ENCODE assay signal across 11 mouse cellular contexts in genomic region chr10:22306452-22306851, GRCm38 (mm10). TPM values are rescaled to one million over a fixed set of nuclear protein-coding genes. Genes with fewer than 3 reads are reported as not detected.
DNase-seq lines count a peak whose midpoint lies in the region; ATAC-seq and TF ChIP-seq lines count a peak whose summit lies in the region.
"Had no signal": no experiment of that assay in that cellular context is flagged by ENCODE, and none has a peak within 500 bp of the region (broad histone marks: within the 10 kb centered on the region; RNA-seq: fewer than 3 reads in every experiment).

No protein-coding gene starts in this region.

- no peaks in the 10 kb centered on the region for H3K9me3 ChIP-seq in heart, postnatal 0 days (replicated peaks; ENCODE audit: control insufficient read depth, low read length)
- H3K9me3 ChIP-seq in heart, embryonic 10.5 days = no peaks in the 10 kb centered on the region
- H3K9me3 ChIP-seq: hindbrain, embryonic 13.5 days had no signal

- no peak overlapping the region for H3K4me2 ChIP-seq in heart, postnatal 0 days (ENCODE audit: low read depth, low read length)
- H3K4me2 ChIP-seq: hindbrain, embryonic 13.5 days had no signal

- peaks cover 56% of the 10 kb centered on the region for H3K79me2 ChIP-seq in macrophage (ENCODE audit: inconsistent target)

- peak; percentile 6 for DNase-seq in heart, postnatal 0 days (ENCODE audit: low spot score)
- no peak for DNase-seq in heart, embryonic 10.5 days (ENCODE audit: low spot score)
- DNase-seq in c-Kit-positive CD71-positive TER-119-positive erythroid progenitor cells, embryonic 14.5 days (ENCODE audit: low spot score) = peak; percentile 34
- DNase-seq in thymus, postnatal 14 days = peak; percentile 36
- DNase-seq in right cerebral cortex, adult 2 months (ENCODE audit: low spot score in 2 of 2) = no peak
- no peak for DNase-seq in urinary bladder, adult 18-20 months (ENCODE audit: low spot score in 2 of 2)
- DNase-seq in urinary bladder, postnatal 14 days (ENCODE audit: low spot score) = no peak
- DNase-seq: cerebellum, postnatal 10 days had no signal

- TF ChIP-seq EP300 in heart, postnatal 0 days (IDR thresholded peaks at IDR 0.05; ENCODE audit: low read depth) = no peak

- TF ChIP-seq CTCF in heart, postnatal 0 days (IDR thresholded peaks at IDR 0.05; ENCODE audit: low read depth) = no peak

- ATAC-seq in heart, postnatal 0 days (ENCODE audit: insufficient read depth, low read depth) = no peak
- ATAC-seq: Patski had no signal

- H3K4me1 ChIP-seq in heart, postnatal 0 days (ENCODE audit: control insufficient read depth, insufficient read depth) = no peaks in the 10 kb centered on the region
- no peaks in the 10 kb centered on the region for H3K4me1 ChIP-seq in heart, embryonic 10.5 days
- H3K4me1 ChIP-seq: hindbrain, embryonic 13.5 days had no signal

- no peak overlapping the region for H3K9ac ChIP-seq in heart, postnatal 0 days (replicated peaks; ENCODE audit: low read depth, low read length)
- H3K9ac ChIP-seq: hindbrain, embryonic 13.5 days had no signal

- H3K27ac ChIP-seq in heart, postnatal 0 days (ENCODE audit: low read depth) = no peak overlapping the region
- no peak overlapping the region for H3K27ac ChIP-seq in heart, embryonic 10.5 days
- peak overlapping the region; percentile 77 for H3K27ac ChIP-seq in macrophage
- H3K27ac ChIP-seq: hindbrain, embryonic 13.5 days had no signal

- WGBS in heart, postnatal 0 days = 32% methylated on average over 4 of the region's 4 CpGs
- WGBS in heart, embryonic 10.5 days = 49% methylated on average over 4 of the region's 4 CpGs
- 0% methylated on average over 4 of the region's 4 CpGs for WGBS in macrophage (ENCODE audit: missing documents)

- no peaks in the 10 kb centered on the region for H3K36me3 ChIP-seq in heart, postnatal 0 days (replicated peaks; ENCODE audit: control insufficient read depth, insufficient read depth, low read length)
- H3K36me3 ChIP-seq in heart, embryonic 10.5 days = no peaks in the 10 kb centered on the region
- H3K36me3 ChIP-seq in macrophage (ENCODE audit: inconsistent target) = peaks cover 17% of the 10 kb centered on the region; the same call in 1 of the 2 replicates
- H3K36me3 ChIP-seq: hindbrain, embryonic 13.5 days had no signal

- no peak overlapping the region for H3K4me3 ChIP-seq in heart, postnatal 0 days (ENCODE audit: low read depth, low read length)
- no peak overlapping the region for H3K4me3 ChIP-seq in heart, embryonic 10.5 days
- peak overlapping the region; percentile 74 for H3K4me3 ChIP-seq in macrophage (ENCODE audit: inconsistent target)
- H3K4me3 ChIP-seq: hindbrain, embryonic 13.5 days had no signal

- no peaks in the 10 kb centered on the region for H3K27me3 ChIP-seq in heart, postnatal 0 days (ENCODE audit: control insufficient read depth, insufficient read depth, low read length)
- no peaks in the 10 kb centered on the region for H3K27me3 ChIP-seq in heart, embryonic 10.5 days (ENCODE audit: insufficient read depth, poor library complexity, severe bottlenecking)
- H3K27me3 ChIP-seq: hindbrain, embryonic 13.5 days; Patski had no signal

RNA-seq across cellular contexts. Expression of gene Raet1d, which starts 53.9 kb away (rescaled TPM):
- 4.3 TPM in 1 of 2 replicates, not detected in the other for total RNA-seq in heart, postnatal 0 days (2014; rRNA removed; ENCODE audit: low replicate concordance)
- polyA plus RNA-seq in heart, postnatal 0 days (2015; fragmentation: Nextera tagmentation; extraction: Ambion mirVana) = 2.0 and 2.5 TPM in 2 replicates
- polyA plus RNA-seq in heart, embryonic 10.5 days (2016; fragmentation: Nextera tagmentation; extraction: Ambion mirVana) = 14.8 and 19.3 TPM in 2 replicates
- total RNA-seq in macrophage (2018; cell fraction: chromatin; rRNA removed) = 1 to 10 TPM; 2.6 to 9.1 (median 4.4) TPM
- total RNA-seq in macrophage (2018; cell fraction: cytosol; rRNA removed) = 1 to 10 TPM; 1.1 to 6.0 (median 3.4) TPM
- total RNA-seq in macrophage (2018; cell fraction: nucleus; rRNA removed) = 1 to 10 TPM; 1.2 to 9.4 (median 4.0) TPM
- 0.86 to 11.8 TPM (median 4.7 TPM) in 3 replicates for polyA plus RNA-seq in macrophage (2018)

Comparison
In these comparisons a context has a peak if more than half of its experiments do, and no peak if none do; other contexts are left out.
1. DNase-seq: peak in heart, postnatal 0 days (single experiment), c-Kit-positive CD71-positive TER-119-positive erythroid progenitor cells, embryonic 14.5 days (single experiment) and thymus, postnatal 14 days (single experiment); none in heart, embryonic 10.5 days (single experiment), right cerebral cortex, adult 2 months (0 of 2), urinary bladder, adult 18-20 months (0 of 2) and urinary bladder, postnatal 14 days (single experiment).